Mouse (Mus musculus) layer of hippocampus, postnatal 25 days (tissue): ENCODE data around the gene Rnaset2b. TPM values are rescaled to one million over a fixed set of nuclear protein-coding genes. Genes with fewer than 3 reads are reported as not detected.

Experiments
- total RNA-seq, 2 experiments: library from RNA; stranded (reverse); gene quantifications; 2 replicates each; pipeline ENCODE4 v1.2.3; 2021

Rnaset2b gene
- total RNA-seq, 2 experiments from 2014 or later: 40.1 to 45.8 TPM

Other genes with a start within 250 kb of the Rnaset2b start
- 10 to 100 TPM; 48.4 to 48.7 TPM for gene Ezr, start 187.8 kb upstream of the Rnaset2b start, total RNA-seq
- 10 to 100 TPM; 29.2 to 34.0 TPM for gene Rsph3b, start 22.0 kb upstream of the Rnaset2b start, total RNA-seq
- gene Tagap1, start 9.5 kb upstream of the Rnaset2b start, total RNA-seq: 10 to 100 TPM; 21.9 to 25.0 TPM
- gene Gm49721, start 8.3 kb downstream of the Rnaset2b start, total RNA-seq: not detected
- under 1 TPM; 0.49 to 0.77 TPM for gene Gm1604a, start 54.9 kb downstream of the Rnaset2b start, total RNA-seq
- gene Rps6ka2, start 199.5 kb downstream of the Rnaset2b start, total RNA-seq: 10 to 100 TPM; 34.3 TPM